Mouse (Mus musculus) kidney, postnatal 36 days (tissue): ENCODE results near the gene Zfyve19.

ENCODE experiments used
- DNase-seq, 2 experiments: peaks; one replicate each; pipeline ENCODE4 v3.0.0; 2021 to 2022; ENCODE audit warnings: mixed read lengths in 2 of 2

Zfyve19 gene

GRCm38 (mm10) chr2:119208344-119209175 lies at the start of gene Zfyve19, which contains the start of gene Dnajc17:
Zfyve19 (plus strand) TSS chr2:119208617.
Dnajc17 (minus strand) TSS chr2:119208795.
- peak; percentile 97 to 98 for DNase-seq

DNA sequence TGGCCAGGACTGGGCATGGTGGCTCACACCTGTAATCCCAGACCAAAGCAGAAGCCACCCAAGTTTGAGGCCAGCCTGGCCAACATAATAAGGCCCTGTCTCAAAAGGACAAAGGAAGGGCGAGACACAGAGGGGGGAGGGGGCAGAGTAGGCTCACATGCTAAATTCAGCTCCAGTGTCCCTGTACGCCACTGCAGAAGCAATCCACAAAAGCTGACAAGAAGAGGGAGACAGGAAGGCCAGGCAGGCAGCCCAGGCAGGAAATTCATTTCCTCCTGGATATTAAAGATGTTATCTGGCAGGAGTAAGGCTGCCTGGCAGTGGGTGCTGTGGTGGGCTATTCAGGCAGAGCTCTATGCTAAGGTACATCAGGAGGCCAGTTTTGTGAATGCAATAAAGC lies 47.2 kb upstream of the Zfyve19 start:
- DNase-seq = peak; percentile 63 to 79

GRCm38 (mm10) chr2:119163135-119163534 lies 45.3 kb upstream of the Zfyve19 start:
- no peak for DNase-seq

DNA sequence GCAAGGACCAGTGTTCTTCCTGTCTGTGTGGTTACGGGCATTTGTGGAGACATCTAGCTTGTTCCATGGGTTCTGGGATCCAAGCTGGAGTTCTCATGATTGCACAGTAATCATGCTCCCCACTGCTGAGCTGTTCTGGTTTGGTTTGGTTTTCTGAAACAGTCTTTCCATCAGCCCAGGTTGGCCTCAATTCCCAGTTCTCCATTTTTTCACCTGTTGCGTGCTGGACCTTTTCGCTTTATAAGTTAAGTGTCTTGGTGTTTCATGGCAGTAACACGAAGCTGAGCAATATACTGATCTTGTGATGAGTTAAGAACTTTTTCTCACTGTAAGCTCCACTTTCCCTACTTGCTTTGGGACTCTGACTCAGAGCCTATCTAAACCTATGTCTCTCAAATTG lies 44.4 kb upstream of the Zfyve19 start:
- no peak for DNase-seq

DNA sequence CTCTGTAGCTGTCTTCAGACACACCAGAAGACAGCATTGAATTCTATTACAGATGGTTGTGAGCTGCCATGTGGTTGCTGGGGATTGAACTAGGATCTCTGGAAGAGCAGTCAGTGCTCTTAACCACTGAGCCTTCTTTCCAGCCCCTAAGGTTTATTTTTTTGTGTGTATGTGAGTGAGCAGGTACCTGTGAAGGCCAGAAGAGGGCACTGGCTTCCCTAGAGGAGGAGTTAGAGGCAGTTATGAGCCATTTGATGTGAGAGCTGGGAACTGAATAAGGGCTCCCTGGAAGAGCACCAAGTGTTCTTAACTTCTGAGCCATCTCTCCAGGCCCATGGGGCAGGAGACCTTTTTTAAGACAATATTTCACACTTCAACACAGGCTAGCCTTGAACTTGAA lies 43.0 kb upstream of the Zfyve19 start:
- no peak for DNase-seq

DNA sequence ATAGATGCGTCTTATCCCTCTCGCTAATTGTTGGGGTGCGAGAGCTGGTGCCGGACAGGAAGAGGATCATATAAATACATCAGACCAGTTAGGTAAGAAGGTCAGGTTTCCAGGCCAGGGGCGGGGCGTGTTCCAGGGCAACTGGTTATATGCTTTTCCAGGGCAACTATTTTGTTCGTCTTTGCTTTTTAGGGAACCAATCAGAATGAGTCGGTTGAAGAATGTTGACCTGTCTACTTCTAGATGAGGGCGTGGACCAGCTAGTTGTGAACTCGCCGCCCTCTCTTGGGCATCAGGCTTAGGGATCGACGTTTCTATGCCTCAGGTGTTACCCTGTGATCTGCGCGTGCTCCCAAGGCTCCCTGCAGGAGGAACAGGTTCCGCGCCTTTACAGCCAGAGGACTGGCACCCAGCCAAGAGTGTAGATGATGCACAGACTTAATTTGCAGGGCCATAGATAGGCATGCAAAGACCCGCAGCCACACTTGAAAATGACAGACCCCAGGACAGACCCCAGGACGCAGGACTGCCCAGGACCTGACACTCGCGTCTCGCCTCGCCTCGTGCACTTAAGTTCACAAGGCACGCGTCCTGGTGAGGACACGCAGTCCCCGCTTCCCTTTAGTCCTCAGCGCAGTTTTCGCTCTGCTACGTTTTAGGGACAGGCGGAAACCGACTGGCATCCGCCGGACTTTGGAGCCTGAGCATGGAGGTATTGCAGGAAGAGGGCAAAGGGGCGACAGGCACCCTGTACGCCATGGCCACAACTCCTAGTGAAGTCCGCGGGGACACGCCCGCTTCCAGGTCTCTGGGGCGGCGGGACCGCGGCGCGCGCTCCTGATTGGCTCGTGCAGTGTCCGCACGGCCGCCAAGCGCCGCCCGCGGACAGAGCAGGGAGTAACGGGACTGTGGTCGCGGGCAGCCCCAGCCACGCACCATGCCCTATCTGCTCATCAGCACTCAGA lies 41.2 kb upstream of the Zfyve19 start, which contains the start of gene Gchfr:
Gene Gchfr (plus strand): TSS at position 873 of the 965 bp plus-strand sequence.
- peak; percentile 87 to 89 for DNase-seq

DNA sequence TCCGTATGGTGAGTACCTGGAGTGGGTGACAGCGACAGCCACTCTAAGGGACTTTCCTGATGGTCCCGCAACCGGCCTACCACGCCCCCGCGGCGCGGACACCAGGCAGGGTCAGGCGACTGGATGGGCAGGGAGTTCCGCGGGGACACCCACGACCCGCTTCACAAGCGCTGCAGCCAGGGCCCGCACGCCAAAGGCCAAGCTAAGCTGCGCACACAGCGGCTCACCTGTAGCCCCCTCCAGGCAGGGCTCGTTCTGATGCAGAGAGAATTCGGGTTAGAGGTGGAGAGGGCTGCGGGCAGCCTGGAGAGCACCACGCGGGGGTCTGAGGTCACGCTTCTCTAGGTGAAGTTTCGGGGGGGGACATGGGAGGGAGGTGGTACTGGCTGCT lies 40.6 kb upstream of the Zfyve19 start:
- DNase-seq = no peak

DNA sequence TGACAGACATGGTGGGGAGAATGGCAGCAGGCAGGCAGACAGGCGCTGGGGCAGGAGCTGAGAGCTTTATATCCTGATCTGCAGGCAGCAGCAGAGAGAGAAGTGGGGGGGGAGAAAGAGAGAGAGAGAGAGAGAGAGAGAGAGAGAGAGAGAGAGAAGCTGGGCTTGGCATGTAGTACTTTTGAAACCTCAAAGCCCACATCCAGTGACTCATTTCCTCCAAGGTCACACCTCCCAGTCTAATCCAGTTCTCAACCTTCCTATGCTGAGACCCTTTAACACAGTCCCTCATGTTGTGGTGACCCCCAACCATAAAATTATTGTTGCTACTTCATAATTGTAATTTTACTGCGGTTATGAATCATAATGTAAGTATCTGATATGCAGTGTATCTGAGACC lies 38.1 kb upstream of the Zfyve19 start:
- DNase-seq = no peak

DNA sequence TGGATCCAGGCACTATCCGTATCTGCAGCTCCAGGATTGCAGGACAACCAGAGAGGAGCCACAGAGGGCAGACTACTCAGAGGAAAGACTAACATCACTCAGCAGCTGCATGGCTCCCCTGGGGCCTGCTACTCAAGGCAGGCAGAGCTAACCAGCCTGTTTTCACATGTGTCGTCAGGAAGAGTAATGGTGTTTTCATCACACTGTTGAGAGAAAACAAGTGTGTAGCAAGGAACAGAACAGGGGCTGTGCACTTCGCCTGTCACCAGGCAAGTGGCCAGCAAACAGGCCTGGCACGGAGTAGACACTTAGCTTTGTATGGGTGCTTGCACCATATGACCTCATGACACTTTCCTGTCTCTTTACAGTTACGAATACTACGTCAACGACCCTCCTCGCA lies 36.8 kb upstream of the Zfyve19 start:
- no peak for DNase-seq

DNA sequence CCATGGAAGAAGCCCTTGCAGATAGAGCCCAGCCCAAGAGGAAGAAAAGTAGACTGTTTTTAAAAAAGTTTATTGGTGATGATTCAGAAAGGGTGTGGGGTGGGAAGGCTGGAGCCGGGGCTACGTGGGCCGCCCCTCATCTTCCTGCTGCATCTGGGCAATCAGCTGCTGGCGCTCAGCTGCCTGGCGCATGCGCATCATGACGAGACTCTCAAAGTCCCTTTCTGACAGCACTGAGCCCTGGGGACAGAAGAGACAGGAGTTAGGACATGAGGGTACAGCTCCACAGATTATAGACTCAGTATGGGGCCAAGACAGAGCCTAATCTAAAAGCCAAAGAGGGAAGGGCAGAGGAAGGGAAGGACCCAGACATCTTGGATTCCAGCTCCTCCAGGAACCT lies 36.0 kb upstream of the Zfyve19 start:
- DNase-seq = no peak

DNA sequence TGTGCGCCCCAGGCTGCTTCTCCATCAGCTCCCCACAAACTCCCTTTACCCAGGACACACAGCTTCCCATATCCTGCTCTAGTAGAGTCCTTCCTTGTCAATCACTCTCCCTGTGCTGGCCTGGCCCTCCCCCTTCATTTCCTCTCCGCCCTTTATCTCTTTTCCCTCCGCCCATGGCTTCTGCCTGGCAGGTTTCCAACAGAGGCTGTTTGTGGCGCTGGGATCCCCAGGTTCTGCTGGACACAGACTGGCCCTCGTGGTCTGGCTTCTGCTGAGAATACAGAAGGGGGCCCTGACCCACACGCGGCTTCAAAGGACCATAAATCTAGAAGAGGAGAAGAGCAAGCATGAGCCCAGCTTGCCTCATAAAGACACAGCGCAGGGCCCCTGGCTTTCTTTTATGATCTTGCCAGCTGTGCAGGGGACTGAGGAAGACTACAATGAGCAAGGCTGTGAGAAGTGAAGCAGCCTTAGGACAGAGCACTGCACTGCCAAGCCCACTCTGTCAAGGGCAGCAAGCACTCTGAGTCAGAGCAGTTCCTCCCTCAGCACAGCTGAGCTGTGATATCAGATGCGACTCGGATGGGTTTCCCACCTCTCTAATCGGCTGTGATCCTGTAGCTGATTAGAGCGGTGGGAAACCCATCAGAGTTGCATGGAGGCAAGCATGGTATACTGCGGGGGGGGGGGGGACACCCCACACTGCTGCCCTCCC lies 35.4 kb upstream of the Zfyve19 start:
- peak; percentile 80 to 84 for DNase-seq

- no peak for DNase-seq
These were observed 34.3 kb upstream of the Zfyve19 start, which contains the start of gene Gm14137 for GRCm38 (mm10) chr2:119173991-119174651. Gm14137 (plus strand) TSS chr2:119174509.

DNA sequence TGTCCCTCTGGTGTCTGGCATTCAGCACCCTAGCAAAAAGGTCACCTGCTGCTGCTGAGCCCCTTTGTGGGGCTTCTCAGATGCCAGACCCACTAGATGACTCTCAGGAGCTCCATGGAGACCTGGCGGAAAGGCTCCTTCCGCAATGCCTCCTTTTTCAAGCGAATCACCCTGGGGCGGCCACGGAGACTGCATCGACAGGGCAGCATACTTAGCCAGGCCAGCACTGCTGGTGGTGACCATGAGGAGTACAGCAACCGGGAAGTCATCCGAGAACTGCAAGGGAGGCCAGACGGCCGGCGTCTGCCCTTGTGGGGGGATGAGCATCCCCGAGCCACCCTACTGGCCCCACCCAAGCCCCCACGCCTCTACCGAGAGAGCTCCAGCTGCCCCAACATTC lies 33.6 kb upstream of the Zfyve19 start:
- no peak for DNase-seq

GRCm38 (mm10) chr2:119175614-119176013 lies 32.8 kb upstream of the Zfyve19 start:
- DNase-seq = peak; percentile 47 to 60

- peak in 1 of 2 experiments; percentile 57 for DNase-seq
These were observed 31.7 kb upstream of the Zfyve19 start for GRCm38 (mm10) chr2:119176761-119177160.

DNA sequence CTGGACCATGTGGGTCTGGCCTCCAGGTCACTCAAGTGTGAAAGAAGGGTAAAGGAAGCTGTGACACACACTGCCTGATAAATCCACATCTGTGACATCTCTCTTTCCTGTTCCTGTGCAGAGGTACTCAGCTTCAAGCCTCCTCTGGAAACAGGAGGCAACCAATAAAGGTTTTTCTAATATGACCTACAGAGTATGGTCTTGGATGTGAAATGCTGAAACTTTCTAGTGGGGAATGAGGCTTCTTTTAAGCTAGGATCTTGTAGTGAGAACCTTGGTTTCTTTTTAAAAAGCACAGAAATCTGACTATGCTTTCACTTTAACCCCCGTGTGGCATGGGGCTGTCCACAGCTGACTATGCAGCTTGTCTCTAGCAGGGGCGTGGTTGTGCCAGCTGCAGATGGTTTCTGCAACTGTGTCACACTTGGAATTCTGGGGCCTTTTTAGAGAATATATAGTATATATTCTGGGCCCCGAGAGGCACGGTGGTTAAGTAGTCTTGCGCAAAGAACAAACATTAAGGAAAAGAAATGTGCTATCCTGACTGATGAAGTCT lies 31.0 kb upstream of the Zfyve19 start:
- DNase-seq = no peak

GRCm38 (mm10) chr2:119182914-119183313 lies 25.5 kb upstream of the Zfyve19 start:
- no peak for DNase-seq

DNA sequence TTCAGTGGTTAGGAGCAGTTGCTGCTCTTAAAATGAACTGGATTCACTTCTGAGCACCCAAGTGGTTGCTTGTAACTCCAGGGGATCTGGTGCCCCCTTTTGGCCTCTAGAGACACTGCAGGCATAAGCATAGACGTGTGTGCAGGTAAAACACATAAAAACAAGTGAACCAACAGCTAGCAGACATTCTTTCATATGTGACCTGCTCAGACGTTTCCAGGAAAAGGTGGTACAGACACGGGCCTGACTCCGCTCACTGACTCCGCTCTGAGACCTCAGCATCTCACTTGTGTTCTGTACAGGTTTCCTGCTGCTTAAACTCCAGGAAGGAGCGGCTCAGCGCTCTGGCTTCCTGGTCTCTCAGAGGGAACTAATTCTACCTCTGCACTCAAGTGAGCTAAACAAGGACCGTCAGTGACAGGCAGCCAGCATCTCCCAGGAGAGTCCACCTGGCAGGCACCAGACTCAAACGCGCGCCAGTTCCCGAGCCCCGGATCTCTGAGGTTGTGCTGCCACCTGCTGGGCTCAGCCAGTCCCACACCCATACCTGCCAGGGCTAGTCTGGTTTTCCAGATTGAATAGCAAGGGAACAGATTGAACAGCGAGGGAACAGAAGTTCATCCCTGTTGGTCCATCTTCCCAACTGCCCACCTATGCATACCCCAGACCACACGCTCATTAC lies 19.2 kb upstream of the Zfyve19 start:
- DNase-seq = peak; percentile 78 to 94

DNA sequence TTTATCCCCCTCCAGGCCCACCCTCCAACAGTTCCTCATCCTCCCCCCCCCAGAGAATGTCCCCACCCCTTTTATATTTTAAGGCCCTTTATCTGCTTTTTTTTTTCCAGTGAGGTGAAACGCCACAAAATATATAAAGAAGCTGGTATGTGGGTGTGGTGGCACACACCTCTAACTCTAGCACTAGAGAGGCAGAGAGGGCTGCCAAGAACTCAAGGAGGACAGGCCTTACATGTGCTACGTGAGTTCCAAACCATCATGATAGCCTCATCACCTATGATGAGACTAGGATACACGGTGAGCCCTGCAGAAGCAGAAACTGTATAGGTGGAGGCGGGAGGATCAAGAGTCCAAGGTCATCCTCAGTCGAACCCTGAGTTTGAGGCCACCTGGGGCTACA lies 17.4 kb upstream of the Zfyve19 start:
- no peak for DNase-seq

- DNase-seq = no peak
These were observed 14.3 kb upstream of the Zfyve19 start for GRCm38 (mm10) chr2:119194140-119194539.
